In the genomic region with DNA sequence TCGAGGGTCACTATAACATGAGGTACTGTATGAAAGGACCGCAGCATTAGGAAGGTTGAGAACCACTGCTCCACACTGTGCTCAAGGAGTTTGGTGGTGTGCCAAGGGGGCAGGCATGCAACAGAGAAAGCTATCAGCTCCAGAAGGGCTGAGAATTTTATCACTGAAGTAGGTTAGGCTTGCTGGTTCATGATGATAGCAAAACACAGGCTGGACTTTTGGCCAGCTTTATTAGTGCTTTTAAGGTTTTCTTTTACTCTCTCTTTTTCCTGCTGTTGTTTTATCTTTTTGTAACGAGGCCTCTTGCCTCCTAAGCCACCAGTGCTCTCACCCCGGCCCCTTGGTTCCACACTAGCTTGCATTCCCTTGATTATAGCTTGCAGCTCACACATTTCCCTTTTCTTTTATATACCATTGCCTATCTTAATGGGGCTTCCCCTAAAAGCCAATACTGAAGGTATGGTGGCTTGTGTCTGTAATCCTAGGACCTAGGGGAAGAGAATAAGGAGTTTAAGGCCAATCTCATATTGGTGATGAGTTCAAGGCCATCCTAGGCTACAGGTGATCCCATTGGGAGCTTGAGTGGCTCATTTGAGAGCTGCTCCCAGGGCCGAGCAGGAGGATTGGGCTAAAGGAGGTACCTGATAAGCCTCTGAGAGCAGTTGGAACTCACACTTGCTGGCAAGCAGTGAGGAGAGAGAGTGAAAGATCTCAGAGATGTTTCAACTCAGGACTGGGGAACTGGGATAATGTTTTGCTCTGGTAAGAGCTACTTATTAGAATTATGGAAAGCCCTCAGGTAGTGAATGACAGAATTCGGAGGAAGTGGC, we compare ENCODE assay signal across 24 mouse cellular contexts. TPM values are rescaled to one million over a fixed set of nuclear protein-coding genes. Genes with fewer than 3 reads are reported as not detected.
DNase-seq lines count a peak whose midpoint lies in the region; ATAC-seq lines count a peak whose summit lies in the region.
"Had no signal": no experiment of that assay in that cellular context is flagged by ENCODE, and none has a peak within 500 bp of the region (broad histone marks: within the 10 kb centered on the region; RNA-seq: fewer than 3 reads in every experiment).

No protein-coding gene starts in this region.

- DNase-seq in MEL-GATA-1-ER (ENCODE audit: extremely low read depth, low read depth), result peak; percentile 87
- DNase-seq in c-Kit-negative CD71-positive TER-119-positive erythroid progenitor cells, embryonic 14.5 days (ENCODE audit: low read depth, low spot score), result peak; percentile 36
- no peak for DNase-seq in adrenal gland, postnatal 14 days
- no peak for DNase-seq in gastrocnemius, adult 8-10 months (ENCODE audit: low spot score in 2 of 2)
- no peak for DNase-seq in MN1 (ENCODE audit: low spot score)
- DNase-seq: adrenal gland, postnatal 10 days; cerebellum, adult 8-10 months; heart, postnatal 10 days; kidney, postnatal 4 days; lung, embryonic 14.5 days; lung, postnatal 4 days; thymus, adult 2 months had no signal

- H3K4me3 ChIP-seq in liver, embryonic 12.5 days, result no peak overlapping the region
- H3K4me3 ChIP-seq in midbrain, embryonic 13.5 days (replicated peaks), result no peak overlapping the region
- H3K4me3 ChIP-seq: forebrain, embryonic 15.5 days; hindbrain, embryonic 13.5 days; neural tube, embryonic 12.5 days had no signal

- H3K4me1 ChIP-seq in liver, embryonic 12.5 days, result peaks cover 58% of the 10 kb centered on the region
- peaks cover 24% of the 10 kb centered on the region for H3K4me1 ChIP-seq in midbrain, embryonic 13.5 days (replicated peaks)

- no peaks in the 10 kb centered on the region for H3K9me3 ChIP-seq in liver, embryonic 12.5 days (replicated peaks)
- H3K9me3 ChIP-seq in midbrain, embryonic 13.5 days, result no peaks in the 10 kb centered on the region
- H3K9me3 ChIP-seq: forebrain, embryonic 15.5 days; hindbrain, embryonic 13.5 days; neural tube, embryonic 12.5 days had no signal

- H3K9ac ChIP-seq in liver, embryonic 12.5 days, result peak overlapping the region; percentile 8; the same call in 1 of the 2 replicates
- H3K9ac ChIP-seq in midbrain, embryonic 13.5 days (replicated peaks), result no peak overlapping the region
- H3K9ac ChIP-seq: forebrain, embryonic 15.5 days; hindbrain, embryonic 13.5 days; lung, embryonic 14.5 days; neural tube, embryonic 12.5 days had no signal

- peaks cover 18% of the 10 kb centered on the region for H3K27me3 ChIP-seq in liver, embryonic 12.5 days (replicated peaks)
- peaks cover 20% of the 10 kb centered on the region for H3K27me3 ChIP-seq in midbrain, embryonic 13.5 days

- peak overlapping the region; percentile 77 for H3K4me2 ChIP-seq in liver, embryonic 12.5 days
- H3K4me2 ChIP-seq in midbrain, embryonic 13.5 days (replicated peaks), result no peak overlapping the region
- H3K4me2 ChIP-seq: forebrain, embryonic 15.5 days; heart, embryonic 11.5 days; hindbrain, embryonic 13.5 days; lung, embryonic 14.5 days; midbrain, embryonic 11.5 days; neural tube, embryonic 12.5 days had no signal

- H3K27ac ChIP-seq in liver, embryonic 12.5 days, result peak overlapping the region; percentile 90
- no peak overlapping the region for H3K27ac ChIP-seq in midbrain, embryonic 13.5 days
- H3K27ac ChIP-seq: forebrain, embryonic 15.5 days; hindbrain, embryonic 13.5 days; neural tube, embryonic 12.5 days had no signal

- 36% methylated on average over 6 of the region's 6 CpGs for WGBS in liver, embryonic 12.5 days (ENCODE audit: insufficient replicate concordance)
- WGBS in midbrain, embryonic 13.5 days, result 70% methylated on average over 6 of the region's 6 CpGs

- H3K36me3 ChIP-seq in liver, embryonic 12.5 days, result peaks cover 8% of the 10 kb centered on the region; the same call in 1 of the 2 replicates
- no peaks in the 10 kb centered on the region for H3K36me3 ChIP-seq in midbrain, embryonic 13.5 days
- H3K36me3 ChIP-seq: forebrain, embryonic 15.5 days; hindbrain, embryonic 13.5 days; neural tube, embryonic 12.5 days had no signal

- peak; percentile 71 for ATAC-seq in liver, embryonic 12.5 days
- ATAC-seq in megakaryocyte-erythroid progenitor cell, adult 5-6 weeks (replicated peaks; ENCODE audit: low FRiP score, low TSS enrichment, poor library complexity, severe bottlenecking), result peak; percentile 55
- no peak for ATAC-seq in midbrain, embryonic 13.5 days
- ATAC-seq: activated CD4-positive, CD25-positive, alpha-beta regulatory T cell, adult 4 months; forebrain, embryonic 15.5 days; inflammation-experienced regulatory T-cells, adult 6 months had no signal

RNA-seq across cellular contexts. Expression of gene Psmf1, which starts 0.9 kb away (rescaled TPM):
- polyA plus RNA-seq in liver, embryonic 12.5 days (2016; fragmentation: Nextera tagmentation; extraction: Ambion mirVana), result 47.3 and 54.6 TPM in 2 replicates
- total RNA-seq in megakaryocyte-erythroid progenitor cell, adult 5-6 weeks (2014; fragmentation: Nextera tagmentation), result 72.4 and 109 TPM in 2 replicates
- total RNA-seq in megakaryocyte-erythroid progenitor cell, adult 5-6 weeks (2017), result 11.8 and 30.9 TPM in 2 replicates
- total RNA-seq in adrenal gland, postnatal 14 days (2021), result 36.4 and 38.8 TPM in 2 replicates
- 10 to 100 TPM; 15.4 to 17.7 (median 16.8) TPM for total RNA-seq in gastrocnemius, adult 8-10 months (2022)
- 58.2 and 60.8 TPM in 2 replicates for polyA plus RNA-seq in midbrain, embryonic 13.5 days (2015; fragmentation: Nextera tagmentation; extraction: Ambion mirVana)

RNA-seq across cellular contexts. Expression of gene Tmem74b, which starts 41.3 kb away (rescaled TPM):
- 0.11 and 0.30 TPM in 2 replicates for polyA plus RNA-seq in liver, embryonic 12.5 days (2016; fragmentation: Nextera tagmentation; extraction: Ambion mirVana)
- not detected in 2 replicates for total RNA-seq in megakaryocyte-erythroid progenitor cell, adult 5-6 weeks (2014; fragmentation: Nextera tagmentation)
- not detected in 2 replicates for total RNA-seq in megakaryocyte-erythroid progenitor cell, adult 5-6 weeks (2017)
- 0.85 and 1.9 TPM in 2 replicates for total RNA-seq in adrenal gland, postnatal 14 days (2021)
- total RNA-seq in gastrocnemius, adult 8-10 months (2022), result 1 to 10 TPM in 3 of 4 experiments, under 1 TPM in 1; 0.46 to 1.8 (median 1.3) TPM
- 15.1 and 16.0 TPM in 2 replicates for polyA plus RNA-seq in midbrain, embryonic 13.5 days (2015; fragmentation: Nextera tagmentation; extraction: Ambion mirVana)
- total RNA-seq: common myeloid progenitor, adult 5-6 weeks; monocyte, adult 5-6 weeks had no signal
- polyA plus RNA-seq: activated CD4-positive, CD25-positive, alpha-beta regulatory T cell, adult 4 months; inflammation-experienced regulatory T-cells, adult 6 months had no signal

Comparison
In these comparisons a context has a peak if more than half of its experiments do, and no peak if none do; other contexts are left out.
1. DNase-seq: peak in MEL-GATA-1-ER (single experiment) and c-Kit-negative CD71-positive TER-119-positive erythroid progenitor cells, embryonic 14.5 days (single experiment); none in adrenal gland, postnatal 14 days (single experiment), gastrocnemius, adult 8-10 months (0 of 2) and MN1 (single experiment).